Mouse (Mus musculus): Measurements from ENCODE around the gene Swsap1. TPM values are rescaled to one million over a fixed set of nuclear protein-coding genes. Genes with fewer than 3 reads are reported as not detected.

Swsap1 gene
- 5.7 and 6.9 TPM in 2 replicates for polyA plus RNA-seq (2016; fragmentation: Nextera tagmentation; extraction: Ambion mirVana)

GRCm38 (mm10) chr9:21955570-21956281, at the start of gene Swsap1:
TSS of gene Swsap1 (plus strand) at chr9:21955755.
- Histone ChIP-seq H3K4me3 (peak within 1 kb of the TSS; percentile 73), H3K36me3 (peaks cover 24% of the 10 kb centered on the region), H3K27ac (peak within 1 kb of the TSS; percentile 94), H3K9me3 (no peaks in the 10 kb centered on the region), H3K4me1 (peaks cover 14% of the 10 kb centered on the region), H3K27me3 (ENCODE audit: insufficient read depth, poor library complexity, severe bottlenecking) (peaks cover 20% of the 10 kb centered on the region)
- DNase-seq (ENCODE audit: low spot score), result peak; percentile 99
- under 1% methylated on average over 54 of the region's 54 CpGs for WGBS

- 68% methylated on average over 11 of the region's 11 CpGs for WGBS
These were observed 47.3 kb upstream of the Swsap1 start for GRCm38 (mm10) chr9:21908216-21908615.

GRCm38 (mm10) chr9:21909474-21910223, 45.9 kb upstream of the Swsap1 start:
- Histone ChIP-seq H3K36me3 (no peaks in the 10 kb centered on the region), H3K27me3 (ENCODE audit: insufficient read depth, poor library complexity, severe bottlenecking) (peaks cover 15% of the 10 kb centered on the region; the same call in 1 of the 2 replicates), H3K27ac (no peak overlapping the region), H3K4me3 (no peak overlapping the region), H3K9me3 (no peaks in the 10 kb centered on the region), H3K4me1 (no peaks in the 10 kb centered on the region)
- no peak for DNase-seq (ENCODE audit: low spot score)
- WGBS, result 75% methylated on average over 10 of the region's 10 CpGs

More at GRCm38 (mm10) chr9:21908216-21908615, 47.3 kb upstream of the Swsap1 start:
- H3K9me3 ChIP-seq, result no peaks in the 10 kb centered on the region
- no peaks in the 10 kb centered on the region for H3K36me3 ChIP-seq
- no peaks in the 10 kb centered on the region for H3K4me1 ChIP-seq
- no peak overlapping the region for H3K27ac ChIP-seq
- H3K4me3 ChIP-seq, result no peak overlapping the region
- no peak for DNase-seq (ENCODE audit: low spot score)
- H3K27me3 ChIP-seq (ENCODE audit: insufficient read depth, poor library complexity, severe bottlenecking), result peaks cover 14% of the 10 kb centered on the region; the same call in 1 of the 2 replicates

GRCm38 (mm10) chr9:21916851-21917492, 38.6 kb upstream of the Swsap1 start:
- peak overlapping the region; percentile 84 for H3K4me3 ChIP-seq
- no peaks in the 10 kb centered on the region for H3K9me3 ChIP-seq
- 67% methylated on average over 3 of the region's 3 CpGs for WGBS
- peaks cover 37% of the 10 kb centered on the region for H3K27me3 ChIP-seq (ENCODE audit: insufficient read depth, poor library complexity, severe bottlenecking)
- H3K36me3 ChIP-seq, result no peaks in the 10 kb centered on the region; the same call in 1 of the 2 replicates
- peaks cover 9% of the 10 kb centered on the region for H3K4me1 ChIP-seq
- DNase-seq (ENCODE audit: low spot score), result no peak
- no peak overlapping the region; the same call in 1 of the 2 replicates for H3K27ac ChIP-seq

- Histone ChIP-seq H3K36me3 (no peaks in the 10 kb centered on the region; the same call in 1 of the 2 replicates), H3K27me3 (ENCODE audit: insufficient read depth, poor library complexity, severe bottlenecking) (peaks cover 37% of the 10 kb centered on the region), H3K27ac (peak overlapping the region; percentile 80), H3K4me3 (peak overlapping the region; percentile 84), H3K4me1 (peaks cover 9% of the 10 kb centered on the region), H3K9me3 (no peaks in the 10 kb centered on the region)
- WGBS, result 2% methylated on average over 35 of the region's 35 CpGs
- no peak for DNase-seq (ENCODE audit: low spot score)
These were observed 38.0 kb upstream of the Swsap1 start for GRCm38 (mm10) chr9:21917493-21918034.

- Histone ChIP-seq H3K27ac (peak within 1 kb of the TSS; percentile 80), H3K36me3 (no peaks in the 10 kb centered on the region; the same call in none of the 2 replicates), H3K27me3 (ENCODE audit: insufficient read depth, poor library complexity, severe bottlenecking) (peaks cover 37% of the 10 kb centered on the region), H3K4me3 (peak within 1 kb of the TSS; percentile 84), H3K4me1 (peaks cover 9% of the 10 kb centered on the region), H3K9me3 (no peaks in the 10 kb centered on the region)
- peak; percentile 99 for DNase-seq (ENCODE audit: low spot score)
- WGBS, result under 1% methylated on average over 36 of the region's 36 CpGs
These were observed 37.4 kb upstream of the Swsap1 start, which contains the start of gene Rab3d for GRCm38 (mm10) chr9:21918035-21918592. TSS of gene Rab3d (minus strand) at chr9:21918192.

GRCm38 (mm10) chr9:21918692-21919384, 36.7 kb upstream of the Swsap1 start:
- H3K4me1 ChIP-seq, result peaks cover 12% of the 10 kb centered on the region
- whole genome bisulfite sequencing, result 23% methylated on average over 5 of the region's 5 CpGs

GRCm38 (mm10) chr9:21923036-21923435, 32.5 kb upstream of the Swsap1 start:
- no peak overlapping the region for H3K4me3 ChIP-seq
- peaks cover 6% of the 10 kb centered on the region for H3K36me3 ChIP-seq
- no peaks in the 10 kb centered on the region for H3K9me3 ChIP-seq
- H3K27ac ChIP-seq, result peak overlapping the region; percentile 18; the same call in 1 of the 2 replicates
- peaks cover 21% of the 10 kb centered on the region for H3K4me1 ChIP-seq
- DNase-seq (ENCODE audit: low spot score), result no peak
- WGBS, result 80% methylated on average over 4 of the region's 4 CpGs
- no peaks in the 10 kb centered on the region for H3K27me3 ChIP-seq (ENCODE audit: insufficient read depth, poor library complexity, severe bottlenecking)

More at GRCm38 (mm10) chr9:21918692-21919384, 36.7 kb upstream of the Swsap1 start:
- Histone ChIP-seq H3K4me3 (peak overlapping the region; percentile 84), H3K27me3 (ENCODE audit: insufficient read depth, poor library complexity, severe bottlenecking) (peaks cover 37% of the 10 kb centered on the region), H3K36me3 (no peaks in the 10 kb centered on the region; the same call in none of the 2 replicates), H3K27ac (no peak overlapping the region), H3K9me3 (no peaks in the 10 kb centered on the region)
- no peak for DNase-seq (ENCODE audit: low spot score)

GRCm38 (mm10) chr9:21923490-21924098, 32.0 kb upstream of the Swsap1 start:
- Histone ChIP-seq H3K27ac (peak overlapping the region; percentile 64), H3K4me3 (peak overlapping the region; percentile 18), H3K4me1 (peaks cover 21% of the 10 kb centered on the region), H3K27me3 (ENCODE audit: insufficient read depth, poor library complexity, severe bottlenecking) (no peaks in the 10 kb centered on the region), H3K9me3 (no peaks in the 10 kb centered on the region), H3K36me3 (peaks cover 6% of the 10 kb centered on the region)
- WGBS, result 43% methylated on average over 3 of the region's 3 CpGs
- DNase-seq (ENCODE audit: low spot score), result no peak

GRCm38 (mm10) chr9:21924099-21924493, 31.5 kb upstream of the Swsap1 start:
- H3K4me1 ChIP-seq, result peaks cover 21% of the 10 kb centered on the region
- H3K4me3 ChIP-seq, result peak overlapping the region; percentile 18
- H3K27ac ChIP-seq, result peak overlapping the region; percentile 64; the same call in 1 of the 2 replicates
- peak; percentile 94 for DNase-seq (ENCODE audit: low spot score)
- no peaks in the 10 kb centered on the region for H3K9me3 ChIP-seq
- H3K36me3 ChIP-seq, result peaks cover 6% of the 10 kb centered on the region
- no peaks in the 10 kb centered on the region for H3K27me3 ChIP-seq (ENCODE audit: insufficient read depth, poor library complexity, severe bottlenecking)
- WGBS, result 37% methylated on average over 6 of the region's 6 CpGs

- H3K36me3 ChIP-seq, result peaks cover 6% of the 10 kb centered on the region
- H3K4me1 ChIP-seq, result peaks cover 21% of the 10 kb centered on the region
- H3K27ac ChIP-seq, result no peak overlapping the region
- no peaks in the 10 kb centered on the region for H3K9me3 ChIP-seq
- DNase-seq (ENCODE audit: low spot score), result no peak
- H3K27me3 ChIP-seq (ENCODE audit: insufficient read depth, poor library complexity, severe bottlenecking), result no peaks in the 10 kb centered on the region
- 88% methylated on average over 3 of the region's 3 CpGs for WGBS
- H3K4me3 ChIP-seq, result no peak overlapping the region
These were observed 30.5 kb upstream of the Swsap1 start for GRCm38 (mm10) chr9:21925034-21925433.

All from heart, embryonic 10.5 days (tissue).